Mouse (Mus musculus) megakaryocyte, embryonic 14.5 days (primary cell): ENCODE results near the gene Akap11.

ENCODE experiments used
- FLI1 ChIP-seq: IDR thresholded peaks from 2 replicates; pipeline ENCODE4 v1.6.1; 2012; ENCODE audit warnings: low read length, inconsistent platforms, mixed read lengths
- GATA1 ChIP-seq: IDR thresholded peaks from 3 replicates; pipeline ENCODE4 v1.6.1; 2012; ENCODE audit warnings: mixed read lengths, low read length, inconsistent platforms, borderline replicate concordance

GRCm38 (mm10) chr14:78568410-78568809, 31.8 kb upstream of the Akap11 start:
- TF ChIP-seq FLI1 (no peak), GATA1 (no peak)
